Mouse (Mus musculus) heart, embryonic 14.5 days (tissue): Measurements from ENCODE around the gene Rdh7. TPM values are rescaled to one million over a fixed set of nuclear protein-coding genes. Genes with fewer than 3 reads are reported as not detected.

ENCODE experiments used
- ATAC-seq: fragments of 200-750 bp; cut with Nextera tagmentation; 2 replicates; pipeline ENCODE4 v1.8.0; 2017; ENCODE audit warnings: low read depth, moderate TSS enrichment; ENCODE audit not compliant: insufficient number of reproducible peaks, insufficient read depth, low FRiP score
- H3K27ac ChIP-seq, 2 experiments: fragments of 200-500 bp in 1 of 2; fragments of 300-500 bp in 1 of 2; sonication (generic) in 1 of 2; replicated peaks in 1 of 2; 2 replicates each; pipeline ENCODE4 v1.5.1; 2012 to 2014; ENCODE audit warnings: low read depth in 2 of 2, low read length in 2 of 2, control low read depth in 1 of 2, mild to moderate bottlenecking in 1 of 2, mixed read lengths in 1 of 2; ENCODE audit not compliant: control insufficient read depth in 1 of 2, insufficient read depth in 1 of 2
- H3K27me3 ChIP-seq: fragments of 300-500 bp; sonication (generic); 2 replicates; pipeline ENCODE4 v1.6.1; 2014; ENCODE audit warnings: mild to moderate bottlenecking, low read length, control low read depth; ENCODE audit not compliant: control insufficient read depth, insufficient read depth
- H3K36me3 ChIP-seq: fragments of 300-500 bp; sonication (generic); 2 replicates; pipeline ENCODE4 v1.6.1; 2014; ENCODE audit warnings: mild to moderate bottlenecking, control low read depth, low read length, mixed read lengths; ENCODE audit not compliant: control insufficient read depth, insufficient read depth
- H3K4me1 ChIP-seq, 2 experiments: fragments of 200-500 bp in 1 of 2; fragments of 300-500 bp in 1 of 2; sonication (generic) in 1 of 2; 2 replicates each; pipeline ENCODE4 v1.6.1; 2012 to 2014; ENCODE audit warnings: low read length in 2 of 2, control low read depth in 1 of 2, mixed read lengths in 1 of 2; ENCODE audit not compliant: control insufficient read depth in 2 of 2, insufficient read depth in 2 of 2
- H3K4me2 ChIP-seq: fragments of 300-500 bp; sonication (generic); 2 replicates; pipeline ENCODE4 v1.6.1; 2014; ENCODE audit warnings: mild to moderate bottlenecking, low read length
- H3K4me3 ChIP-seq, 2 experiments: fragments of 200-500 bp in 1 of 2; fragments of 300-500 bp in 1 of 2; sonication (generic) in 1 of 2; 2 replicates each; pipeline ENCODE4 v1.5.1; 2012 to 2014; ENCODE audit warnings: low read length in 2 of 2, mild to moderate bottlenecking in 2 of 2, control low read depth in 1 of 2, low read depth in 1 of 2, moderate library complexity in 1 of 2; ENCODE audit not compliant: control insufficient read depth in 1 of 2, insufficient read depth in 1 of 2
- H3K9ac ChIP-seq: fragments of 300-500 bp; sonication (generic); 2 replicates; pipeline ENCODE4 v1.6.1; 2014; ENCODE audit warnings: mild to moderate bottlenecking, low read length
- H3K9me3 ChIP-seq: fragments of 300-500 bp; sonication (generic); 2 replicates; pipeline ENCODE4 v1.6.1; 2016; ENCODE audit warnings: low read length, control low read depth; ENCODE audit not compliant: control insufficient read depth
- WGBS: fragments of 180-500 bp; shearing (Covaris S2); extraction: QIAGEN DNeasy Blood & Tissue Kit; methylation state at CpG from one replicate; pipeline ENCODE4 v1.1.7; 2014; 5-methylcytosine and 5-hydroxymethylcytosine counted together
- polyA plus RNA-seq: library from polyadenylated mRNA; unstranded; fragments of >200 nt; fragmentation: Nextera tagmentation; extraction: Ambion mirVana; gene quantifications from 2 replicates; pipeline ENCODE4 v1.2.1, GENCODE M21; 2014

The Rdh7 gene
- not detected in 2 replicates for polyA plus RNA-seq

DNA sequence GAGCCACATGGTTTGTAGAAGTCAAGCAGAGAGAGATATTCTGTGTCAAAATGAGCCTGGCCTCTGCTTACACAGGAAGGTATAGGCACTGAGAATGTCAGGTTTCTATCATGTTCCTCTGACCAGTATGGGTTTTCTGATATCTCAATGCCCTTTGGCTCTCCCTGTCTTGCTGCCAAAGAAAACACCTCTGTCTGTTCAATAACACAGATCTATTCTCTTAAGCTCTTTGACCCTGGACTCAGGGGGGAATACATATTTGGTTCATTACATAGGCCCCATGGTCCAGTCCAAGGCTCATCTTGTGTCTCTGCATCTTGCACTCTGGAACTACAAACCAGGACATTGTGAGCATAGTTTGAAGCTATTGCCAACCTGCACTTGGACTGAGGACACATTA, at the start of gene Rdh7:
Rdh7 (minus strand) TSS at position 213 of the 400 bp plus-strand sequence.
- no peaks in the 10 kb centered on the region for H3K27me3 ChIP-seq
- no peak within 1 kb of the TSS for H3K9ac ChIP-seq
- no peaks in the 10 kb centered on the region for H3K36me3 ChIP-seq
- H3K4me3 ChIP-seq = no peak within 1 kb of the TSS
- ATAC-seq = no peak
- H3K4me2 ChIP-seq = no peak within 1 kb of the TSS
- no peak within 1 kb of the TSS for H3K27ac ChIP-seq
- no peaks in the 10 kb centered on the region; a peak in 1 of 4 replicates for H3K4me1 ChIP-seq
- no peaks in the 10 kb centered on the region for H3K9me3 ChIP-seq

GRCm38 (mm10) chr10:127937428-127938010, 48.9 kb upstream of the Rdh7 start:
- Histone ChIP-seq H3K27ac (no peak overlapping the region), H3K9ac (no peak overlapping the region), H3K4me3 (no peak overlapping the region), H3K4me2 (no peak overlapping the region), H3K36me3 (no peaks in the 10 kb centered on the region), H3K4me1 (no peaks in the 10 kb centered on the region), H3K27me3 (no peaks in the 10 kb centered on the region), H3K9me3 (no peaks in the 10 kb centered on the region)
- ATAC-seq = no peak
- 1% methylated on average over 2 of the region's 2 CpGs for WGBS

GRCm38 (mm10) chr10:127936747-127937409, 48.3 kb upstream of the Rdh7 start:
- H3K4me3 ChIP-seq = no peak overlapping the region
- H3K4me1 ChIP-seq = no peaks in the 10 kb centered on the region
- H3K36me3 ChIP-seq = no peaks in the 10 kb centered on the region
- no peak overlapping the region for H3K27ac ChIP-seq
- 77% methylated on average over 19 of the region's 19 CpGs for WGBS
- ATAC-seq = no peak
- H3K4me2 ChIP-seq = no peak overlapping the region
- H3K27me3 ChIP-seq = no peaks in the 10 kb centered on the region
- H3K9ac ChIP-seq = no peak overlapping the region
- no peaks in the 10 kb centered on the region for H3K9me3 ChIP-seq

- Histone ChIP-seq H3K27ac (no peak overlapping the region), H3K9me3 (no peaks in the 10 kb centered on the region), H3K36me3 (no peaks in the 10 kb centered on the region), H3K4me2 (no peak overlapping the region), H3K4me3 (no peak overlapping the region), H3K4me1 (no peaks in the 10 kb centered on the region), H3K9ac (no peak overlapping the region), H3K27me3 (no peaks in the 10 kb centered on the region)
- WGBS = 82% methylated on average over 8 of the region's 8 CpGs
- no peak for ATAC-seq
These were observed 47.7 kb upstream of the Rdh7 start for GRCm38 (mm10) chr10:127936271-127936670.

DNA sequence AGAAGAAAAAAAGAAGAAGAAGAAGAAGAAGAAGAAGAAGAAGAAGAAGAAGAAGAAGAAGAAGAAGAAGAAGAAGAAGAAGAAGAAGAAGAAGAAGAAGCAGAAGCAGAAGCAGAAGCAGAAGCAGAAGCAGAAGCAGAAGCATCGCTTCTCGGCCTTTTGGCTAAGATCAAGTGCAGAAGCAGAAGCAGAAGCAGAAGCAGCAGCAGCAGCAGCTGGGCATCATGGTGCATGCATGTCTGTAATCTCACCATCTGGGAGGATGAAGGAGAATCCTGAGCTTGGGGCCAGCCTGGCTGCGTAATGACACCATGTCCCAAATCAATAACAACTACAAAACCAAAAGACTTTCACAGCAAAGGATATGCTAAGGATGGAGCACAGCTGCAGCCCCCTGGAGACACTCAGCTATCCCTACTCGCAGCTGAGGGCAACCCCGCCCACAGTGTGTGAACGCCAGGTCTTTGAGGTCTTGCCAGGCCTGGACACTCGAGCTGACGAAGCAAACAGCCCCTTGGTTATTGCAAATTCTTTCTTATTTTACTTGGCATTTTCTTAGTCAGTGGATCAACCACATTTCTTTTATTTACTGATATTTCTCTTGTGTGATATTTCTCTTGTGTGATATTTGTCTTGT, 43.8 kb upstream of the Rdh7 start:
- ATAC-seq = no peak
- H3K4me1 ChIP-seq = no peaks in the 10 kb centered on the region
- WGBS = 54% methylated on average over 8 of the region's 8 CpGs
- no peak overlapping the region for H3K27ac ChIP-seq
- H3K36me3 ChIP-seq = no peaks in the 10 kb centered on the region
- H3K27me3 ChIP-seq = no peaks in the 10 kb centered on the region
- no peak overlapping the region for H3K9ac ChIP-seq
- H3K4me3 ChIP-seq = no peak overlapping the region
- H3K9me3 ChIP-seq = no peaks in the 10 kb centered on the region
- no peak overlapping the region for H3K4me2 ChIP-seq

- H3K9ac ChIP-seq = no peak overlapping the region
- no peak for ATAC-seq
- no peaks in the 10 kb centered on the region for H3K4me1 ChIP-seq
- H3K36me3 ChIP-seq = no peaks in the 10 kb centered on the region
- H3K4me2 ChIP-seq = no peak overlapping the region
- H3K4me3 ChIP-seq = no peak overlapping the region
- WGBS = 24% methylated on average over 2 of the region's 2 CpGs
- no peaks in the 10 kb centered on the region for H3K27me3 ChIP-seq
- H3K9me3 ChIP-seq = no peaks in the 10 kb centered on the region
- no peak overlapping the region for H3K27ac ChIP-seq
These were observed 39.1 kb upstream of the Rdh7 start for GRCm38 (mm10) chr10:127927737-127928136.

GRCm38 (mm10) chr10:127924597-127925378, 36.2 kb upstream of the Rdh7 start:
- no peaks in the 10 kb centered on the region for H3K36me3 ChIP-seq
- H3K27ac ChIP-seq = no peak overlapping the region
- H3K4me1 ChIP-seq = no peaks in the 10 kb centered on the region
- no peak overlapping the region for H3K9ac ChIP-seq
- H3K4me2 ChIP-seq = no peak overlapping the region
- ATAC-seq = no peak
- 65% methylated on average over 7 of the region's 7 CpGs for WGBS
- H3K9me3 ChIP-seq = no peaks in the 10 kb centered on the region
- no peak overlapping the region for H3K4me3 ChIP-seq
- no peaks in the 10 kb centered on the region for H3K27me3 ChIP-seq
